Mouse (Mus musculus): ENCODE data around the gene Slc8a3.

Gene Slc8a3

GRCm38 (mm10) chr12:81184967-81185366 lies 148.0 kb downstream of the Slc8a3 start:
- no peak for DNase-seq (ENCODE audit: low spot score)

GRCm38 (mm10) chr12:81182073-81182472 lies 150.9 kb downstream of the Slc8a3 start:
- peak; percentile 74 for DNase-seq (ENCODE audit: low spot score)

GRCm38 (mm10) chr12:81175252-81175651 lies 157.7 kb downstream of the Slc8a3 start:
- no peak for DNase-seq (ENCODE audit: low spot score)

GRCm38 (mm10) chr12:81173893-81174292 lies 159.1 kb downstream of the Slc8a3 start:
- no peak for DNase-seq (ENCODE audit: low spot score)

GRCm38 (mm10) chr12:81173011-81173410 lies 160.0 kb downstream of the Slc8a3 start:
- DNase-seq (ENCODE audit: low spot score) = no peak

GRCm38 (mm10) chr12:81170076-81170475 lies 162.9 kb downstream of the Slc8a3 start:
- no peak for DNase-seq (ENCODE audit: low spot score)

- no peak for DNase-seq (ENCODE audit: low spot score)
These were observed 164.5 kb downstream of the Slc8a3 start for GRCm38 (mm10) chr12:81168494-81168893.

GRCm38 (mm10) chr12:81168031-81168430 lies 164.9 kb downstream of the Slc8a3 start:
- no peak for DNase-seq (ENCODE audit: low spot score)

- no peak for DNase-seq (ENCODE audit: low spot score)
These were observed 165.8 kb downstream of the Slc8a3 start for GRCm38 (mm10) chr12:81167142-81167541.

- no peak for DNase-seq (ENCODE audit: low spot score)
These were observed 166.4 kb downstream of the Slc8a3 start for GRCm38 (mm10) chr12:81166615-81167014.

GRCm38 (mm10) chr12:81166092-81166491 lies 166.9 kb downstream of the Slc8a3 start:
- no peak for DNase-seq (ENCODE audit: low spot score)

GRCm38 (mm10) chr12:81163566-81163965 lies 169.4 kb downstream of the Slc8a3 start:
- DNase-seq (ENCODE audit: low spot score) = no peak

GRCm38 (mm10) chr12:81163131-81163530 lies 169.8 kb downstream of the Slc8a3 start:
- no peak for DNase-seq (ENCODE audit: low spot score)

- DNase-seq (ENCODE audit: low spot score) = no peak
These were observed 171.7 kb downstream of the Slc8a3 start for GRCm38 (mm10) chr12:81161282-81161681.

GRCm38 (mm10) chr12:81160831-81161230 lies 172.1 kb downstream of the Slc8a3 start:
- no peak for DNase-seq (ENCODE audit: low spot score)

- no peak for DNase-seq (ENCODE audit: low spot score)
These were observed 172.6 kb downstream of the Slc8a3 start for GRCm38 (mm10) chr12:81160425-81160824.

- no peak for DNase-seq (ENCODE audit: low spot score)
These were observed 173.0 kb downstream of the Slc8a3 start for GRCm38 (mm10) chr12:81159947-81160346.

- no peak for DNase-seq (ENCODE audit: low spot score)
These were observed 176.1 kb downstream of the Slc8a3 start for GRCm38 (mm10) chr12:81156841-81157240.

GRCm38 (mm10) chr12:81155675-81156074 lies 177.3 kb downstream of the Slc8a3 start:
- peak; percentile 66 for DNase-seq (ENCODE audit: low spot score)

- DNase-seq (ENCODE audit: low spot score) = no peak
These were observed 180.9 kb downstream of the Slc8a3 start for GRCm38 (mm10) chr12:81152082-81152481.

- peak; percentile 57 for DNase-seq (ENCODE audit: low spot score)
These were observed 182.1 kb downstream of the Slc8a3 start for GRCm38 (mm10) chr12:81150917-81151316.

- no peak for DNase-seq (ENCODE audit: low spot score)
These were observed 185.0 kb downstream of the Slc8a3 start for GRCm38 (mm10) chr12:81147956-81148355.
